Mouse (Mus musculus) stomach, postnatal 0 days (tissue): ENCODE measurements at regions not wholly inside any gene's neighbourhood (a gene's known extent, or its start where the extent isn't known, plus 50 kb on each side); places are given as distances from the start of the nearest gene placed in this dataset.

Source experiments
- ATAC-seq: fragments of 200-750 bp; cut with Nextera tagmentation; 2 replicates; pipeline ENCODE4 v1.8.0; 2017; ENCODE audit not compliant: low FRiP score, low TSS enrichment
- DNase-seq: peaks from one replicate; pipeline ENCODE4 v3.0.0-alpha.2; 2016; ENCODE audit warnings: low spot score
- H3K27ac ChIP-seq: fragments of 300-500 bp; sonication (generic); replicated peaks from 2 replicates; pipeline ENCODE4 v1.5.1; 2014; ENCODE audit warnings: mild to moderate bottlenecking, control low read depth
- H3K27me3 ChIP-seq: fragments of 300-500 bp; sonication (generic); 2 replicates; pipeline ENCODE4 v1.6.1; 2014; ENCODE audit warnings: low read length; ENCODE audit not compliant: control insufficient read depth, insufficient read depth
- H3K36me3 ChIP-seq: fragments of 300-500 bp; sonication (generic); 2 replicates; pipeline ENCODE4 v1.6.1; 2014; ENCODE audit warnings: low read length, mixed read lengths; ENCODE audit not compliant: control insufficient read depth, insufficient read depth
- H3K4me1 ChIP-seq: fragments of 300-500 bp; sonication (generic); replicated peaks from 2 replicates; pipeline ENCODE4 v1.6.1; 2014; ENCODE audit warnings: antibody characterized with exemption; ENCODE audit not compliant: control insufficient read depth, insufficient read depth
- H3K4me2 ChIP-seq: fragments of 300-500 bp; sonication (generic); replicated peaks from 2 replicates; pipeline ENCODE4 v1.6.1; 2014; ENCODE audit warnings: low read depth, mild to moderate bottlenecking, control low read depth, moderate library complexity
- H3K4me3 ChIP-seq: fragments of 300-500 bp; sonication (generic); 2 replicates; pipeline ENCODE4 v1.5.1; 2014; ENCODE audit warnings: low read depth, low read length, control low read depth
- H3K9ac ChIP-seq: fragments of 300-500 bp; sonication (generic); 2 replicates; pipeline ENCODE4 v1.6.1; 2014; ENCODE audit warnings: mild to moderate bottlenecking, low read length, control low read depth, mixed read lengths
- H3K9me3 ChIP-seq: fragments of 300-500 bp; sonication (generic); 2 replicates; pipeline ENCODE4 v1.6.1; 2016; ENCODE audit warnings: low read length; ENCODE audit not compliant: control insufficient read depth
- CTCF ChIP-seq: IDR thresholded peaks from 2 replicates; pipeline ENCODE4 v1.5.1; 2016; ENCODE audit warnings: antibody characterized with exemption, low read depth, mild to moderate bottlenecking, moderate library complexity
- EP300 ChIP-seq: optimal IDR thresholded peaks from 2 replicates; pipeline ENCODE3; 2016; ENCODE audit warnings: antibody characterized with exemption
- WGBS: fragments of 180-500 bp; shearing (Covaris S2); extraction: QIAGEN DNeasy Blood & Tissue Kit; methylation state at CpG from one replicate; pipeline ENCODE4 v1.1.7; 2014; 5-methylcytosine and 5-hydroxymethylcytosine counted together

DNA sequence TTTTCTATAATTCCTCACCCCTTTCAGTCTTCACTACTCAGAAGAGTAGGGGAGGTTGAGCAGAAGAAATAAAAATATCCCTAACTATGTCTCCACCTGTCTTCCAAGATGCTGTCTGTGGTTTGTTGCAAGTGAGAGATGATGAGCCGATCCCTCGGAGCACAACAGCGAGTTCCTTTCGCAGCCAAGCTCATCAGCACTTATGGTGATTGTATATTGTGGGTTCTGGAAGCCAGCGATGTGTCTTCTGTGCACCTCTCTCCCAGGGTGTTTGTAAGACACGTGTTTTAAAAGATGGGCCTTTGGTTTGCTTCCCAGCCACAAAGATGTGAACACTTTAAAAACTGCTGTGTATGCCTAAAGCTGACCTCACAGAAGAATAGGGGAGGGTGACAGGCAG is 309.0 kb downstream of the Abcc12 start:
- H3K9ac ChIP-seq, result no peak overlapping the region
- no peaks in the 10 kb centered on the region for H3K4me1 ChIP-seq
- no peaks in the 10 kb centered on the region for H3K27me3 ChIP-seq
- no peak overlapping the region for H3K4me2 ChIP-seq
- TF ChIP-seq CTCF (no peak), EP300 (no peak)
- H3K36me3 ChIP-seq, result no peaks in the 10 kb centered on the region
- DNase-seq (no peak), ATAC-seq (no peak)
- no peak overlapping the region for H3K27ac ChIP-seq
- H3K9me3 ChIP-seq, result no peaks in the 10 kb centered on the region
- 86% methylated on average over 6 of the region's 6 CpGs for WGBS
- no peak overlapping the region for H3K4me3 ChIP-seq

DNA sequence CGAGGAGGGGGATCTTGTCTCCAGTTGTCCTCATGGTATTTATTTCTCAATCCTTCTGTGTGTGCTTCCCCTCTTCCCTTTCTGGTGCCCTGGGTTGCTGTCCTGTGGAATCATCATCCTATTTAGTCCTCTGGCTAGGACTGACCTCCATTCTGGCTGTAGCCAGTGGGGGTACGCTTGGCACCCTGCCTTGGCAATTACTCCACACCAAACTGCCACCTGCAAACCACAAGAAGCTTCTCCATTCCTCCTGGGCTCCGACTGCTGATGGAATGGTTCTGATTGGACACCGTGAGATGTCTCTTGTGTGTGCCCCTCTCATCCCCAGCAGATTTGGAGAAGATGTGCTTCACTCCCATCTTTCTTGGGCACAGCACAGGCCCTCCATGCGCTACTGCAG is 322.5 kb downstream of the Abcc12 start:
- H3K36me3 ChIP-seq, result no peaks in the 10 kb centered on the region
- H3K4me1 ChIP-seq, result no peaks in the 10 kb centered on the region
- H3K27me3 ChIP-seq, result no peaks in the 10 kb centered on the region
- no peak overlapping the region for H3K27ac ChIP-seq
- DNase-seq, result no peak
- TF ChIP-seq CTCF, result no peak
- no peak for TF ChIP-seq EP300
- no peaks in the 10 kb centered on the region for H3K9me3 ChIP-seq
- ATAC-seq, result no peak
- no peak overlapping the region for H3K4me3 ChIP-seq
- H3K4me2 ChIP-seq, result no peak overlapping the region
- H3K9ac ChIP-seq, result no peak overlapping the region
- 85% methylated on average over 5 of the region's 5 CpGs for WGBS

DNA sequence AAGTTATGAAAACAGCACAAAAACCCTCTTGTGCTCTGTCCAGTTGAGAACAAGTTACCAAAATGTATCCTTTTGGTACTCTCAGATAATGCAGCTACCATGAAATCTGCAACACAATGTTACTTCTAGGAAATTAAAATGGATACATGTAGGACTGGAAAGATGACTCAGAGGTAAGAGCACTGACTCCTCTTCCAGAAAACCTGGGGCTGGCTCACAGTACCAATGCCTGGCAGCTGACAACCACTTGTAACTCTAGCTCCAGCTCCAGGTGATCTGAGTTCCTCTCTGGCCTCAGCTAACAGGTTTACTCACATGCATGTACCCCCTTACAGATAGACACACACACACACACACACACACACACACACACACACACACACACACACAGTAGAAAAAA is 325.1 kb downstream of the Abcc12 start:
- Histone ChIP-seq H3K4me2 (no peak overlapping the region), H3K27me3 (no peaks in the 10 kb centered on the region), H3K36me3 (no peaks in the 10 kb centered on the region), H3K9me3 (no peaks in the 10 kb centered on the region), H3K4me1 (no peaks in the 10 kb centered on the region), H3K4me3 (no peak overlapping the region), H3K9ac (no peak overlapping the region), H3K27ac (no peak overlapping the region)
- TF ChIP-seq EP300 (no peak), CTCF (no peak)
- DNase-seq (no peak), ATAC-seq (no peak)

DNA sequence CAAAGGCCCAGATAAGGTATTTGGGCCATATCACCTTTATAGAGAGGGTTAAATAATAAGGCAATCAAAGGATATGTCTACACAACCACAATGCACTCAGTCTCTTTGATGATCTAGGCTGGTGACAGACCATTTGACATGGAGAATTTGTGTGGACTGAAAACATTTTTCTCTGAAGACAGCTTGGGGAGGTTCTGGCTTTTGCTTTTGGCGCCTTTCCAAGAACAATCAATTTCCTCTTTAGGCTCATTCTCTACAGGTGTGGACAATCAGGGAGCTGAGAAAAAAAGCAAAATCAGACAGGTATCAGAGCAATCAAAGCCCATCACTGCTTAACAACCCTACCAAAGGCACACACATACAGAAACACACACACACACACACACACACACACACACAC is 325.8 kb downstream of the Abcc12 start:
- Histone ChIP-seq H3K4me3 (no peak overlapping the region), H3K9ac (no peak overlapping the region), H3K27ac (no peak overlapping the region), H3K9me3 (no peaks in the 10 kb centered on the region), H3K27me3 (no peaks in the 10 kb centered on the region), H3K4me1 (no peaks in the 10 kb centered on the region), H3K36me3 (no peaks in the 10 kb centered on the region), H3K4me2 (no peak overlapping the region)
- WGBS, result 38% methylated on average over 1 of the region's 1 CpGs
- TF ChIP-seq EP300 (no peak), CTCF (no peak)
- no peak for DNase-seq
- ATAC-seq, result no peak

DNA sequence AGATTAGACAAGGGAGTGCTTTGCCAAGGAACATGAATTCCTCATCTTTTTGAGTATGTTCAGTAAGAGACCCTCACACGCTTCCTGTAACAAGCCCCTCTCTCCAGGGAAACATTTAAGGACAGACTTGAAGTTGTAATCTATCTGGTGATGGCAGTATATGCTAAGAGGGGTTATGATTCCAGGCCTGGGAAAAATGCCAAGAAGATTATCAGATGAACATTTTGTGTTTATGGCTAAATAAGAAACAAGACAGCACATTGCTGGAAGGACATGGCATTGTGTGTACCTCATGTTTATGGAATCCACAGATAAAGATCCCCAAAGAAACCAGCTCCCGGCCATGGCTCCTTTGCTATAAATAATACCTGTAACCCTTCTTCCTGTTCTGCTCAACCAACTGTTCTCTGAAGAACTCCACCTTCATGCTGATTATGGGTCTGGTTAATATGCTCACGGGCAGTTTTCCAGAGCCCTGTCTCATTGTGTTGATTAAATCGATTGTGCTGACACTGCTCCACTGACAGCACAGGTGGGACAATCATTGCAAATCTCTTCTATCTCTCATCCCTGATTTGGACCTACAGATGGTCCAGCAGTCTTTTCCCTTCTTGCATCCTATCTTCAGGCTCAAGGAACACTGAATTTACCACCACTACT is 327.7 kb downstream of the Abcc12 start:
- Histone ChIP-seq H3K36me3 (no peaks in the 10 kb centered on the region), H3K4me2 (no peak overlapping the region), H3K27ac (no peak overlapping the region), H3K27me3 (no peaks in the 10 kb centered on the region), H3K4me3 (no peak overlapping the region), H3K9me3 (no peaks in the 10 kb centered on the region), H3K9ac (no peak overlapping the region), H3K4me1 (no peaks in the 10 kb centered on the region)
- TF ChIP-seq EP300 (no peak), CTCF (no peak)
- no peak for DNase-seq
- 69% methylated on average over 4 of the region's 4 CpGs for WGBS
- no peak for ATAC-seq

DNA sequence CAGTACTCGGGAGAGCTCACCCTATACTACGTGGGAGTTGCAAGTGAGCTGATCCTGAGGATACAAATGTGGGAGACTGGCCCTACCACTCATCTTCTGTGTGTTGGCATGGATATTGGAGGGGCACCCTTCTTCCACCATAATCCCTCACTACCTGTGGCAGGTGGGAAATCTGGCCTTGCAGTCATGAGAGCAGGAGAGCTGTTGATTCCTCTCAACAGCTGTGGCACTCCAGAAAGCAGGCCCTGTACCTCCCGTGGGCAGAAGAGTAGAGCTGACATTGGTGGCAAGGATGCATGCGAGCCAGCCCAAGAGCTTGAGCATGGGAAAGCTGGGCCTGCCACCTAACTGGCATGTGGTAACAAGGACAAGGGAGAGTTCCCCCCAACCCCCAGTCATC is 345.8 kb downstream of the Abcc12 start:
- no peak overlapping the region for H3K4me2 ChIP-seq
- no peak for ATAC-seq
- H3K9ac ChIP-seq, result no peak overlapping the region
- no peaks in the 10 kb centered on the region for H3K4me1 ChIP-seq
- no peaks in the 10 kb centered on the region for H3K27me3 ChIP-seq
- TF ChIP-seq EP300 (no peak), CTCF (no peak)
- no peak for DNase-seq
- no peaks in the 10 kb centered on the region for H3K9me3 ChIP-seq
- 74% methylated on average over 4 of the region's 4 CpGs for WGBS
- H3K36me3 ChIP-seq, result no peaks in the 10 kb centered on the region
- no peak overlapping the region for H3K27ac ChIP-seq
- no peak overlapping the region for H3K4me3 ChIP-seq
